Mouse (Mus musculus) liver, adult 2 months (tissue): Measurements from ENCODE around the gene Cdh24. TPM values are rescaled to one million over a fixed set of nuclear protein-coding genes. Genes with fewer than 3 reads are reported as not detected.
"Not testable (repeated sequence)": the region's sequence is repeated elsewhere in the genome, so short reads cannot be mapped to it uniquely, and the experiment has no call there.

Experiments used
- DNase-seq: peaks from one replicate; pipeline ENCODE4 v3.0.0-alpha.2; 2011; ENCODE audit warnings: low read depth, low spot score; ENCODE audit errors: extremely low read depth
- H3K27ac ChIP-seq: fragments of 200-500 bp; replicated peaks from 2 replicates; pipeline ENCODE4 v1.5.1; 2012; ENCODE audit warnings: low read depth, mild to moderate bottlenecking, control low read depth, inconsistent platforms, low read length; ENCODE audit not compliant: insufficient read depth
- H3K27me3 ChIP-seq: fragments of 200-500 bp; 2 replicates; pipeline ENCODE4 v1.6.1; 2012; ENCODE audit warnings: mild to moderate bottlenecking, moderate library complexity, low read length, inconsistent platforms; ENCODE audit not compliant: control insufficient read depth, insufficient read depth
- H3K36me3 ChIP-seq: fragments of 200-500 bp; 2 replicates; pipeline ENCODE4 v1.6.1; 2012; ENCODE audit warnings: low read length, inconsistent platforms; ENCODE audit not compliant: control insufficient read depth, insufficient read depth
- H3K4me1 ChIP-seq: fragments of 200-500 bp; 2 replicates; pipeline ENCODE4 v1.6.1; 2011; ENCODE audit warnings: low read length; ENCODE audit not compliant: control insufficient read depth, insufficient read depth
- H3K4me3 ChIP-seq: fragments of 200-500 bp; 2 replicates; pipeline ENCODE4 v1.5.1; 2011; ENCODE audit warnings: low read depth, mild to moderate bottlenecking, control low read depth, low read length, moderate library complexity; ENCODE audit not compliant: insufficient read depth
- H3K79me2 ChIP-seq: fragments of 200-500 bp; 2 replicates; pipeline ENCODE4 v1.6.1; 2012; ENCODE audit warnings: inconsistent platforms, mild to moderate bottlenecking, low read length, moderate library complexity; ENCODE audit not compliant: control insufficient read depth, insufficient read depth
- H3K9ac ChIP-seq: fragments of 200-500 bp; 2 replicates; pipeline ENCODE4 v1.6.1; 2012; ENCODE audit warnings: low read depth, mild to moderate bottlenecking, control low read depth, inconsistent platforms, low read length
- CTCF ChIP-seq: fragments of 200-500 bp; IDR thresholded peaks from 2 replicates; pipeline ENCODE4 v1.5.1; 2011; ENCODE audit warnings: low read depth, low read length, control low read depth
- POLR2A ChIP-seq: fragments of 200-500 bp; IDR thresholded peaks from 2 replicates; pipeline ENCODE4 v1.6.1; 2011; ENCODE audit warnings: low read length, control low read depth; ENCODE audit not compliant: insufficient read depth; ENCODE audit errors: extremely low read depth
- WGBS: fragments of 180-500 bp; shearing (Covaris S2); methylation state at CpG from one replicate; pipeline ENCODE4 v1.1.7; 2018; 5-methylcytosine and 5-hydroxymethylcytosine counted together
- polyA plus RNA-seq: library from polyadenylated mRNA; depleted of rRNA; stranded (reverse); fragments of >200 nt; gene quantifications from 2 replicates; pipeline ENCODE4 v1.2.3, GENCODE M21; 2012
- total RNA-seq: library from RNA; depleted of rRNA; stranded (reverse); fragments of >200 nt; gene quantifications from 2 replicates; pipeline ENCODE4 v1.2.3, GENCODE M21; 2014

Gene Cdh24
- total and polyA plus RNA-seq, 2 experiments: 0.09 to 0.73 TPM

GRCm38 (mm10) chr14:54616226-54616825 is 24.8 kb downstream of the Cdh24 start:
- Histone ChIP-seq H3K4me3 (no peak overlapping the region), H3K4me1 (peaks cover 3% of the 10 kb centered on the region), H3K9ac (no peak overlapping the region), H3K27ac (no peak overlapping the region), H3K36me3 (peaks cover 13% of the 10 kb centered on the region), H3K27me3 (no peaks in the 10 kb centered on the region), H3K79me2 (peaks cover 4% of the 10 kb centered on the region; the same call in 1 of the 2 replicates)
- peak; percentile 49 for DNase-seq
- no peak for TF ChIP-seq CTCF
- TF ChIP-seq POLR2A: no peak
- WGBS: 92% methylated on average over 16 of the region's 16 CpGs

GRCm38 (mm10) chr14:54614130-54614529 is 27.0 kb downstream of the Cdh24 start:
- H3K79me2 ChIP-seq, H3K27ac ChIP-seq, H3K9ac ChIP-seq, H3K4me1 ChIP-seq, H3K27me3 ChIP-seq, DNase-seq, H3K4me3 ChIP-seq: not testable (repeated sequence)
- H3K36me3 ChIP-seq: peaks cover 13% of the 10 kb centered on the region
- WGBS: 91% methylated on average over 16 of the region's 16 CpGs

GRCm38 (mm10) chr14:54610648-54611047 is 30.5 kb downstream of the Cdh24 start:
- H3K79me2 ChIP-seq: no peaks in the 10 kb centered on the region
- DNase-seq: no peak
- no peak overlapping the region for H3K9ac ChIP-seq
- no peak overlapping the region for H3K27ac ChIP-seq
- no peak overlapping the region for H3K4me3 ChIP-seq
- WGBS: 88% methylated on average over 6 of the region's 6 CpGs
- H3K36me3 ChIP-seq: peaks cover 13% of the 10 kb centered on the region
- TF ChIP-seq POLR2A: no peak
- no peak for TF ChIP-seq CTCF
- H3K4me1 ChIP-seq: no peaks in the 10 kb centered on the region
- H3K27me3 ChIP-seq: no peaks in the 10 kb centered on the region

GRCm38 (mm10) chr14:54609962-54610361 is 31.2 kb downstream of the Cdh24 start:
- Histone ChIP-seq H3K9ac (no peak overlapping the region), H3K36me3 (peaks cover 7% of the 10 kb centered on the region)
- 78% methylated on average over 4 of the region's 4 CpGs for WGBS

GRCm38 (mm10) chr14:54609245-54609644 is 31.9 kb downstream of the Cdh24 start:
- Histone ChIP-seq H3K79me2 (no peaks in the 10 kb centered on the region), H3K4me1 (peaks cover 2% of the 10 kb centered on the region; the same call in 1 of the 2 replicates), H3K36me3 (peaks cover 5% of the 10 kb centered on the region; the same call in 1 of the 2 replicates), H3K9ac (no peak overlapping the region), H3K27ac (no peak overlapping the region), H3K27me3 (no peaks in the 10 kb centered on the region), H3K4me3 (no peak overlapping the region)
- TF ChIP-seq POLR2A (no peak), CTCF (no peak)
- WGBS: 71% methylated on average over 4 of the region's 4 CpGs
- no peak for DNase-seq

More at GRCm38 (mm10) chr14:54609962-54610361, 31.2 kb downstream of the Cdh24 start:
- H3K4me3 ChIP-seq: no peak overlapping the region
- H3K4me1 ChIP-seq: peaks cover 2% of the 10 kb centered on the region; the same call in 1 of the 2 replicates
- no peaks in the 10 kb centered on the region for H3K27me3 ChIP-seq
- H3K79me2 ChIP-seq: no peaks in the 10 kb centered on the region
- no peak overlapping the region for H3K27ac ChIP-seq
- TF ChIP-seq POLR2A: no peak
- TF ChIP-seq CTCF: peak; percentile 57; the same call in 1 of the 2 replicates
- DNase-seq: peak; percentile 25

- Histone ChIP-seq H3K27me3 (no peaks in the 10 kb centered on the region), H3K79me2 (no peaks in the 10 kb centered on the region), H3K4me1 (peaks cover 7% of the 10 kb centered on the region), H3K4me3 (no peak overlapping the region), H3K27ac (no peak overlapping the region), H3K36me3 (peaks cover 3% of the 10 kb centered on the region; the same call in 1 of the 2 replicates), H3K9ac (no peak overlapping the region)
- no peak for DNase-seq
- TF ChIP-seq CTCF: no peak
- TF ChIP-seq POLR2A: no peak
- WGBS: 87% methylated on average over 8 of the region's 8 CpGs
These were observed 33.9 kb downstream of the Cdh24 start for GRCm38 (mm10) chr14:54607226-54607625.
